Mouse (Mus musculus): Measurements from ENCODE around the gene Tle2. TPM values are rescaled to one million over a fixed set of nuclear protein-coding genes. Genes with fewer than 3 reads are reported as not detected.

The Tle2 gene
- polyA plus RNA-seq, 1 experiment from 2014 or later = 46.4 TPM

GRCm38 (mm10) chr10:81553232-81553631 lies 21.1 kb upstream of the Tle2 start:
- no peak for TF ChIP-seq CTCF (IDR thresholded peaks at IDR 0.05)
- no peaks in the 10 kb centered on the region for H3K27me3 ChIP-seq
- ChIA-PET POLR2A (no interaction called here), CTCF (interaction anchor here (1.5 to 4.0 kb wide), 2 partner anchors 18 to 31 kb away, joined by 3 to 22 read pairs; no protein-coding TSS in a partner anchor)
- DNase-seq (ENCODE audit: low read depth, low spot score) (no peak), ATAC-seq (no peak)
- in situ Hi-C loops (cut with MboI; ENCODE audit: low pct_unique_long_range_greater_than_20kb) = loop anchor here (10.0 kb wide), 1 partner anchor 52 kb away; the partner anchor contains the start of genes BC025920 and Tle6

GRCm38 (mm10) chr10:81553807-81554755 lies 20.3 kb upstream of the Tle2 start:
- POLR2A ChIA-PET = no interaction called here
- DNase-seq (ENCODE audit: low read depth, low spot score) (no peak), ATAC-seq (no peak)
- in situ Hi-C loops (cut with MboI; ENCODE audit: low pct_unique_long_range_greater_than_20kb) = loop anchor here (10.0 kb wide), 1 partner anchor 51 kb away; the partner anchor contains the start of genes BC025920 and Tle6
- no peak for TF ChIP-seq CTCF (IDR thresholded peaks at IDR 0.05)
- CTCF ChIA-PET = interaction anchor here (4.0 kb wide), 1 partner anchor 17 kb away, joined by 22 read pairs; no protein-coding TSS in a partner anchor
- no peaks in the 10 kb centered on the region for H3K27me3 ChIP-seq

- DNase-seq (ENCODE audit: low read depth, low spot score) = no peak
- no peak for TF ChIP-seq CTCF (IDR thresholded peaks at IDR 0.05)
Observed at GRCm38 (mm10) chr10:81556282-81556681, 18.1 kb upstream of the Tle2 start.

GRCm38 (mm10) chr10:81557491-81557890 lies 16.9 kb upstream of the Tle2 start:
- POLR2A ChIA-PET = no interaction called here
- CTCF ChIA-PET = no interaction called here

More at GRCm38 (mm10) chr10:81556282-81556681, 18.1 kb upstream of the Tle2 start:
- CTCF ChIA-PET = interaction anchor here (1.3 to 1.6 kb wide), 3 partner anchors 47 to 55 kb away, joined by 3 to 6 read pairs (median 6); no protein-coding TSS in a partner anchor
- H3K27me3 ChIP-seq = no peaks in the 10 kb centered on the region
- POLR2A ChIA-PET = interaction anchor here (0.8 kb wide), 1 partner anchor 16 kb away, joined by 3 read pairs; no protein-coding TSS in a partner anchor
- in situ Hi-C loops (cut with MboI; ENCODE audit: low pct_unique_long_range_greater_than_20kb) = loop anchor here (10.0 kb wide), 1 partner anchor 49 kb away; the partner anchor contains the start of genes BC025920 and Tle6
- ATAC-seq = no peak

GRCm38 (mm10) chr10:81559163-81559626 lies 15.2 kb upstream of the Tle2 start, which contains the start of gene Aes:
Gene Aes, plus strand, starts transcription at chr10:81559488.
- in situ Hi-C loops (cut with MboI; ENCODE audit: low pct_unique_long_range_greater_than_20kb) = loop anchor here (10.0 kb wide), 1 partner anchor 46 kb away; the partner anchor contains the start of genes BC025920 and Tle6
- no peak for TF ChIP-seq CTCF (IDR thresholded peaks at IDR 0.05)
- POLR2A ChIA-PET = interaction anchor here (0.9 to 3.6 kb wide), 2 partner anchors 12 to 46 kb away, joined by 3 to 24 read pairs; no protein-coding TSS in a partner anchor
- DNase-seq (ENCODE audit: low read depth, low spot score) = no peak
- no peak for ATAC-seq
- CTCF ChIA-PET = interaction anchor here (1.5 kb wide), 1 partner anchor 9 kb away, joined by 7 read pairs; no protein-coding TSS in a partner anchor
- no peaks in the 10 kb centered on the region for H3K27me3 ChIP-seq

More at GRCm38 (mm10) chr10:81557491-81557890, 16.9 kb upstream of the Tle2 start:
- ATAC-seq = no peak
- H3K27me3 ChIP-seq = no peaks in the 10 kb centered on the region
- DNase-seq (ENCODE audit: low read depth, low spot score) = no peak
- no peak for TF ChIP-seq CTCF (IDR thresholded peaks at IDR 0.05)
- in situ Hi-C loops (cut with MboI; ENCODE audit: low pct_unique_long_range_greater_than_20kb) = loop anchor here (10.0 kb wide), 1 partner anchor 47 kb away; the partner anchor contains the start of genes BC025920 and Tle6

GRCm38 (mm10) chr10:81559627-81560539 lies 14.5 kb upstream of the Tle2 start:
- ChIA-PET POLR2A (interaction anchor here (0.6 to 3.6 kb wide), 6 partner anchors 8 to 793 kb away, joined by 3 to 24 read pairs (median 3); no protein-coding TSS in a partner anchor), CTCF (interaction anchor here (1.2 to 1.5 kb wide), 2 partner anchors 9 to 11 kb away, joined by 3 to 7 read pairs; no protein-coding TSS in a partner anchor)
- in situ Hi-C loops (cut with MboI; ENCODE audit: low pct_unique_long_range_greater_than_20kb) = loop anchor here (10.0 kb wide), 1 partner anchor 45 kb away; the partner anchor contains the start of genes BC025920 and Tle6
- no peak for TF ChIP-seq CTCF (IDR thresholded peaks at IDR 0.05)
- no peaks in the 10 kb centered on the region for H3K27me3 ChIP-seq
- no peak for ATAC-seq
- DNase-seq (ENCODE audit: low read depth, low spot score) = no peak

- no peak for DNase-seq (ENCODE audit: low read depth, low spot score)
- no peak for TF ChIP-seq CTCF (IDR thresholded peaks at IDR 0.05)
- peak; percentile 18 for ATAC-seq
- no peaks in the 10 kb centered on the region for H3K27me3 ChIP-seq
- POLR2A ChIA-PET = interaction anchor here (0.6 to 3.6 kb wide), 4 partner anchors 9 to 794 kb away, joined by 3 to 24 read pairs (median 8); no protein-coding TSS in a partner anchor
- in situ Hi-C loops (cut with MboI; ENCODE audit: low pct_unique_long_range_greater_than_20kb) = no loop called here
- CTCF ChIA-PET = interaction anchor here (1.2 to 5.7 kb wide), 3 partner anchors 10 kb away, joined by 3 to 48 read pairs (median 8); no protein-coding TSS in a partner anchor
Observed at GRCm38 (mm10) chr10:81560719-81561459, 13.5 kb upstream of the Tle2 start.

- POLR2A ChIA-PET = interaction anchor here (0.7 to 3.6 kb wide), 5 partner anchors 9 to 40 kb away, joined by 3 to 24 read pairs (median 8); no protein-coding TSS in a partner anchor
- in situ Hi-C loops (cut with MboI; ENCODE audit: low pct_unique_long_range_greater_than_20kb) = no loop called here
- ATAC-seq (no peak), DNase-seq (ENCODE audit: low read depth, low spot score) (no peak)
- CTCF ChIA-PET = interaction anchor here (0.9 to 5.7 kb wide), 4 partner anchors 9 to 42 kb away, joined by 3 to 48 read pairs (median 6); partner anchors contain the start of gene Tle2
- H3K27me3 ChIP-seq = no peaks in the 10 kb centered on the region
- TF ChIP-seq CTCF (IDR thresholded peaks at IDR 0.05) = no peak
Observed at GRCm38 (mm10) chr10:81562411-81562810, 11.9 kb upstream of the Tle2 start.
